In the genomic region with DNA sequence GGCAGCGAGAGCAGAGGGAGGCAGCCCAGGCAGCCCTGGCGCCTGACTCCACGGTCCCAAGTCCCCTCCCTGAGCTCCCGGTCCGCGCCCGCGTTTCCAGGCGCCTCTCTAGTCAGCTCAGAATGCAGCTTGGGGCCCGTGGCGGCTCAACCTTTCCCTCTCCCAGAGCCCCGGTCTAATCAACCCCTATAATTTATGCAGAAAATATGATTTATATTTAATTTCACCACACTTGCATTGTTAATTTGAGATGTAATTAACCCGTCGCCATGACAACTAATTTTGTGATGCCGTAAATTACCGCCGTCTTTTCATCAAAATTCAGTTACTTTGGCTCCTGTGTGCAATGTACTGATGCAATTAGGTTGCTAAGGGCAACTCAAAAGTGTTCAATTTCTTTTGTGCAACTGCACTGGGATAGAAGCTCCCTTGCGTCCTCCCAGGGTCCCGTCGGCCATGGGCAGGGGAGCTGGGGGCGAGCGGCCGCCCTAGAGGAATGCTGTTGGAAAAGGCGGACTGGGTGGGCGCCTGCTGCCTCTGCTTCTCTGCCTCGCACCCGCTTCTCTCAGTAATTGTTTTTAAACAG, we compare ENCODE assay signal across 7 mouse cellular contexts. TPM values are rescaled to one million over a fixed set of nuclear protein-coding genes. Genes with fewer than 3 reads are reported as not detected.
A peak's percentile ranks its signal among the peaks of the same experiment; 100 is the strongest.
DNase-seq lines count a peak whose midpoint lies in the region; ATAC-seq and TF ChIP-seq lines count a peak whose summit lies in the region.

No protein-coding gene starts in this region.

- no peak overlapping the region for H3K27ac ChIP-seq in lung, embryonic 14.5 days (ENCODE audit: low read depth)
- no peak overlapping the region for H3K27ac ChIP-seq in embryonic facial prominence, embryonic 15.5 days (replicated peaks)
- no peak overlapping the region for H3K27ac ChIP-seq in intestine, embryonic 16.5 days (ENCODE audit: low read length)

- ATAC-seq in lung, embryonic 14.5 days (ENCODE audit: insufficient read depth), result peak; percentile 63; the same call in 1 of the 2 replicates
- ATAC-seq in embryonic facial prominence, embryonic 15.5 days (ENCODE audit: insufficient number of reproducible peaks, low FRiP score, low TSS enrichment, low read depth), result 0 out of 2 replicates have a peak, but pooled peaks have one; percentile 49
- ATAC-seq in intestine, embryonic 16.5 days, result peak; percentile 58

- H3K9ac ChIP-seq in lung, embryonic 14.5 days, result 0 out of 2 replicates have a peak overlapping the region, but pooled peaks have one; percentile 1
- H3K9ac ChIP-seq in embryonic facial prominence, embryonic 15.5 days, result no peak overlapping the region
- peak overlapping the region; percentile 40; the same call in 1 of the 2 replicates for H3K9ac ChIP-seq in intestine, embryonic 16.5 days (ENCODE audit: low read depth, low read length)

- H3K9me3 ChIP-seq in lung, embryonic 14.5 days (ENCODE audit: low read depth, low read length), result no peaks in the 10 kb centered on the region
- H3K9me3 ChIP-seq in embryonic facial prominence, embryonic 15.5 days (replicated peaks), result no peaks in the 10 kb centered on the region
- H3K9me3 ChIP-seq in intestine, embryonic 16.5 days (ENCODE audit: control insufficient read depth, low read length), result no peaks in the 10 kb centered on the region

- WGBS in lung, embryonic 14.5 days, result 7% methylated on average over 27 of the region's 27 CpGs
- WGBS in embryonic facial prominence, embryonic 15.5 days, result 5% methylated on average over 27 of the region's 27 CpGs
- WGBS in intestine, embryonic 16.5 days, result 9% methylated on average over 27 of the region's 27 CpGs

- peaks cover 26% of the 10 kb centered on the region; the same call in 1 of the 2 replicates for H3K27me3 ChIP-seq in lung, embryonic 14.5 days (ENCODE audit: insufficient read depth, low read length)
- peaks cover 80% of the 10 kb centered on the region for H3K27me3 ChIP-seq in embryonic facial prominence, embryonic 15.5 days
- peaks cover 11% of the 10 kb centered on the region for H3K27me3 ChIP-seq in intestine, embryonic 16.5 days (replicated peaks; ENCODE audit: control insufficient read depth, insufficient read depth, low read length)

- TF ChIP-seq CTCF in lung, embryonic 14.5 days (IDR thresholded peaks at IDR 0.05; ENCODE audit: low read depth), result no peak

- peak overlapping the region; percentile 27 for H3K4me3 ChIP-seq in lung, embryonic 14.5 days (ENCODE audit: low read depth, low read length)
- peak overlapping the region; percentile 23 for H3K4me3 ChIP-seq in embryonic facial prominence, embryonic 15.5 days (replicated peaks)
- H3K4me3 ChIP-seq in intestine, embryonic 16.5 days (ENCODE audit: low read length), result peak overlapping the region; percentile 19

- DNase-seq in lung, embryonic 14.5 days, result peak; percentile 71
- DNase-seq in lung, postnatal 36 days, result no peak
- peak; percentile 80 for DNase-seq in retina, embryonic 14.5 days (ENCODE audit: low spot score)
- no peak for DNase-seq in ovary, adult 18-20 months (ENCODE audit: low spot score)
- no peak for DNase-seq in right cerebral cortex, adult 18-20 months

- 0 out of 2 replicates have a peak, but pooled peaks cover 5% of the 10 kb centered on the region for H3K4me1 ChIP-seq in lung, embryonic 14.5 days (ENCODE audit: insufficient read depth)
- H3K4me1 ChIP-seq in embryonic facial prominence, embryonic 15.5 days, result peaks cover 25% of the 10 kb centered on the region
- peaks cover 13% of the 10 kb centered on the region for H3K4me1 ChIP-seq in intestine, embryonic 16.5 days (ENCODE audit: control insufficient read depth, insufficient read depth, low read length)

- H3K36me3 ChIP-seq in lung, embryonic 14.5 days (ENCODE audit: insufficient read depth), result no peaks in the 10 kb centered on the region
- H3K36me3 ChIP-seq in embryonic facial prominence, embryonic 15.5 days, result no peaks in the 10 kb centered on the region
- no peaks in the 10 kb centered on the region for H3K36me3 ChIP-seq in intestine, embryonic 16.5 days (ENCODE audit: control insufficient read depth, insufficient read depth, low read length)

- peak overlapping the region; percentile 57 for H3K4me2 ChIP-seq in lung, embryonic 14.5 days
- H3K4me2 ChIP-seq in embryonic facial prominence, embryonic 15.5 days (replicated peaks), result peak overlapping the region; percentile 28
- peak overlapping the region; percentile 38 for H3K4me2 ChIP-seq in intestine, embryonic 16.5 days (ENCODE audit: low read depth, low read length)

RNA-seq across cellular contexts. Expression of a gene that starts 55.8 kb away (rescaled TPM):
- 6.9 and 8.3 TPM in 2 replicates for polyA plus RNA-seq in lung, embryonic 14.5 days (2014; fragmentation: Nextera tagmentation; extraction: Ambion mirVana)
- polyA plus RNA-seq in embryonic facial prominence, embryonic 15.5 days (2015; fragmentation: Nextera tagmentation; extraction: Ambion mirVana), result 10.1 and 11.2 TPM in 2 replicates
- polyA plus RNA-seq in intestine, embryonic 16.5 days (2015; fragmentation: Nextera tagmentation; extraction: Ambion mirVana), result 4.7 and 5.9 TPM in 2 replicates

Comparison
In these comparisons a context has a peak if more than half of its experiments do, and no peak if none do; other contexts are left out.
1. DNase-seq: peak in lung, embryonic 14.5 days (single experiment) and retina, embryonic 14.5 days (single experiment); none in lung, postnatal 36 days (single experiment), ovary, adult 18-20 months (single experiment) and right cerebral cortex, adult 18-20 months (single experiment).
2. Peak in every context shown above with its lines, with median percentiles within 50 percentile points of each other: ATAC-seq, H3K4me2 ChIP-seq and H3K4me3 ChIP-seq.